Comparison of ENCODE assay signal across 19 mouse cellular contexts in the genomic region with DNA sequence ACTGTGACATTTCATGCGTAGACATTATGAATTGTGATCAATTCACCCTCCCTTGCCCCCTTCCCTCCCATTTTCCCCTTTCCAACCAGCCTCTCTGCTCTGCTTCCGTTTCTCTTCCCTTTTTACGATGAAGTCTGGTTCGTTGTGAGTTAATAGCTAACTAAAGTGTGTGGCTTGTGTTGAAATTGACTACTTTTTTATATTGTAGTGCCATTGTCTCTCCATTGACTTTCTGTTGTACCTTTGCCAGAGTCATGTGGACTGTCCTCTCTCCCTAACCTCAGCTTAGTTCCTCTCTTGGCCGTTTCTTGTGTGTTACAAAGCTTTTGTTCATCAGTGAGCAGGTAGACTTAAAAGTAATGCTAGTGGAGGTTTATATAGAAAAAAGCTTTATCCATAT.
"Had no signal": no experiment of that assay in that cellular context is flagged by ENCODE, and none has a peak within 500 bp of the region (broad histone marks: within the 10 kb centered on the region; RNA-seq: fewer than 3 reads in every experiment).

No protein-coding gene starts in this region.

- ATAC-seq: liver, embryonic 12.5 days; midbrain, embryonic 16.5 days had no signal

- H3K4me3 ChIP-seq: liver, embryonic 12.5 days; midbrain, embryonic 10.5 days; midbrain, embryonic 12.5 days; myocyte; neural tube, embryonic 13.5 days; neural tube, embryonic 15.5 days had no signal

- H3K27me3 ChIP-seq: liver, embryonic 12.5 days; midbrain, embryonic 12.5 days; neural tube, embryonic 13.5 days; neural tube, embryonic 15.5 days had no signal

- H3K27ac ChIP-seq: liver, embryonic 12.5 days; liver, embryonic 14.5 days; midbrain, embryonic 10.5 days; midbrain, embryonic 12.5 days; neural tube, embryonic 13.5 days; neural tube, embryonic 15.5 days had no signal

- H3K4me1 ChIP-seq: liver, embryonic 12.5 days; midbrain, embryonic 10.5 days; midbrain, embryonic 12.5 days; neural tube, embryonic 13.5 days; neural tube, embryonic 15.5 days had no signal

- H3K9me3 ChIP-seq: liver, embryonic 12.5 days; midbrain, embryonic 10.5 days; midbrain, embryonic 12.5 days; neural tube, embryonic 13.5 days; neural tube, embryonic 15.5 days had no signal

- H3K4me2 ChIP-seq: liver, embryonic 12.5 days; lung, embryonic 14.5 days; midbrain, embryonic 12.5 days; neural tube, embryonic 13.5 days; neural tube, embryonic 15.5 days had no signal

- DNase-seq: lung, adult 18-20 months; lung, embryonic 14.5 days; midbrain, embryonic 14.5 days; retina, postnatal 1 day; right cerebral cortex, adult 18-20 months; right cerebral cortex, postnatal 25 days; right cerebral cortex, postnatal 4 days; spleen, adult 18-20 months; thymus, adult 18-20 months; thymus, postnatal 25 days; thymus, postnatal 4 days had no signal

- H3K9ac ChIP-seq: liver, embryonic 12.5 days; liver, embryonic 14.5 days; lung, embryonic 14.5 days; midbrain, embryonic 12.5 days; neural tube, embryonic 13.5 days; neural tube, embryonic 15.5 days had no signal
